Mouse (Mus musculus) natural killer cell, adult 2 months (primary cell): ENCODE measurements around the gene Tmod1.

Experiments
- DNase-seq, 2 experiments: peaks; one replicate each; pipeline ENCODE4 v3.0.0; 2022; ENCODE audit warnings: low spot score in 2 of 2

Gene Tmod1

GRCm38 (mm10) chr4:46131791-46132190, 93.1 kb downstream of the Tmod1 start:
- DNase-seq: no peak

GRCm38 (mm10) chr4:46137629-46138286, 99.0 kb downstream of the Tmod1 start:
- DNase-seq: no peak

- peak; percentile 87 to 89 for DNase-seq
These were observed 99.8 kb downstream of the Tmod1 start, which contains the start of the genes Ncbp1 and Tstd2 for GRCm38 (mm10) chr4:46138287-46139222. Ncbp1 (plus strand) TSS chr4:46138613. Tstd2 (minus strand) TSS chr4:46138694.

GRCm38 (mm10) chr4:46144323-46144722, 105.6 kb downstream of the Tmod1 start:
- DNase-seq: peak in 1 of 2 experiments; percentile 36

- no peak for DNase-seq
These were observed 108.1 kb downstream of the Tmod1 start for GRCm38 (mm10) chr4:46146881-46147280.

- DNase-seq: peak; percentile 11 to 18
These were observed 113.3 kb downstream of the Tmod1 start for GRCm38 (mm10) chr4:46151903-46152544.

GRCm38 (mm10) chr4:46164027-46164426, 125.3 kb downstream of the Tmod1 start:
- DNase-seq: no peak
